Mouse (Mus musculus): ENCODE measurements around the gene Sergef.

Sergef gene

GRCm38 (mm10) chr7:46540616-46541015, 99.0 kb downstream of the Sergef start:
- DNase-seq (ENCODE audit: low read depth) = no peak

- DNase-seq (ENCODE audit: low read depth) = peak; percentile 79
Observed at GRCm38 (mm10) chr7:46536456-46537097, 103.0 kb downstream of the Sergef start.

- no peak for DNase-seq (ENCODE audit: low read depth)
Observed at GRCm38 (mm10) chr7:46535429-46535799, 104.2 kb downstream of the Sergef start.

GRCm38 (mm10) chr7:46534767-46535428, 104.7 kb downstream of the Sergef start:
- no peak for DNase-seq (ENCODE audit: low read depth)

GRCm38 (mm10) chr7:46533518-46533917, 106.1 kb downstream of the Sergef start:
- no peak for DNase-seq (ENCODE audit: low read depth)

- DNase-seq (ENCODE audit: low read depth) = peak; percentile 75
Observed at GRCm38 (mm10) chr7:46531345-46531744, 108.3 kb downstream of the Sergef start.

GRCm38 (mm10) chr7:46529930-46530329, 109.7 kb downstream of the Sergef start:
- no peak for DNase-seq (ENCODE audit: low read depth)

GRCm38 (mm10) chr7:46529259-46529658, 110.3 kb downstream of the Sergef start:
- DNase-seq (ENCODE audit: low read depth) = no peak

- DNase-seq (ENCODE audit: low read depth) = no peak
Observed at GRCm38 (mm10) chr7:46526665-46527154, 112.9 kb downstream of the Sergef start.

- no peak for DNase-seq (ENCODE audit: low read depth)
Observed at GRCm38 (mm10) chr7:46523215-46523614, 116.4 kb downstream of the Sergef start.

- no peak for DNase-seq (ENCODE audit: low read depth)
Observed at GRCm38 (mm10) chr7:46521794-46522193, 117.8 kb downstream of the Sergef start.

- DNase-seq (ENCODE audit: low read depth) = no peak
Observed at GRCm38 (mm10) chr7:46519148-46519547, 120.5 kb downstream of the Sergef start.

GRCm38 (mm10) chr7:46517158-46517557, 122.4 kb downstream of the Sergef start:
- DNase-seq (ENCODE audit: low read depth) = no peak

GRCm38 (mm10) chr7:46515960-46516359, 123.6 kb downstream of the Sergef start:
- DNase-seq (ENCODE audit: low read depth) = peak; percentile 26

- DNase-seq (ENCODE audit: low read depth) = no peak
Observed at GRCm38 (mm10) chr7:46514981-46515380, 124.6 kb downstream of the Sergef start.

- no peak for DNase-seq (ENCODE audit: low read depth)
Observed at GRCm38 (mm10) chr7:46513562-46513961, 126.0 kb downstream of the Sergef start.

GRCm38 (mm10) chr7:46512792-46513191, 126.8 kb downstream of the Sergef start:
- DNase-seq (ENCODE audit: low read depth) = no peak

GRCm38 (mm10) chr7:46510806-46511205, 128.8 kb downstream of the Sergef start:
- no peak for DNase-seq (ENCODE audit: low read depth)

GRCm38 (mm10) chr7:46509391-46510310, 130.0 kb downstream of the Sergef start:
- DNase-seq (ENCODE audit: low read depth) = no peak

- no peak for DNase-seq (ENCODE audit: low read depth)
Observed at GRCm38 (mm10) chr7:46508590-46509318, 130.9 kb downstream of the Sergef start.

- no peak for DNase-seq (ENCODE audit: low read depth)
Observed at GRCm38 (mm10) chr7:46504157-46504556, 135.4 kb downstream of the Sergef start.

- DNase-seq (ENCODE audit: low read depth) = no peak
Observed at GRCm38 (mm10) chr7:46502650-46503049, 137.0 kb downstream of the Sergef start.
